Mouse (Mus musculus) left cerebral cortex, postnatal 25 days (tissue): ENCODE results near the gene Myo16. TPM values are rescaled to one million over a fixed set of nuclear protein-coding genes. Genes with fewer than 3 reads are reported as not detected.

Experiments
- DNase-seq, 2 experiments: peaks; one replicate each; pipeline ENCODE4 v3.0.0; 2022; ENCODE audit warnings: low spot score in 2 of 2, mixed read lengths in 1 of 2
- intact Hi-C: fragments of 180-260 bp; cut with DNase I; formaldehyde crosslinking; loops from one replicate; pipeline ENCODE4 v1.15.1; 2025
- total RNA-seq, 2 experiments: library from RNA; stranded (reverse); gene quantifications; 2 replicates each; pipeline ENCODE4 v1.2.3; 2021

Gene Myo16
- total RNA-seq, 2 experiments from 2014 or later, result 30.6 to 42.4 TPM

- DNase-seq, result no peak
- intact Hi-C loops, result no loop called here
Observed at GRCm38 (mm10) chr8:10562636-10563035, 408.9 kb downstream of the Myo16 start.

DNA sequence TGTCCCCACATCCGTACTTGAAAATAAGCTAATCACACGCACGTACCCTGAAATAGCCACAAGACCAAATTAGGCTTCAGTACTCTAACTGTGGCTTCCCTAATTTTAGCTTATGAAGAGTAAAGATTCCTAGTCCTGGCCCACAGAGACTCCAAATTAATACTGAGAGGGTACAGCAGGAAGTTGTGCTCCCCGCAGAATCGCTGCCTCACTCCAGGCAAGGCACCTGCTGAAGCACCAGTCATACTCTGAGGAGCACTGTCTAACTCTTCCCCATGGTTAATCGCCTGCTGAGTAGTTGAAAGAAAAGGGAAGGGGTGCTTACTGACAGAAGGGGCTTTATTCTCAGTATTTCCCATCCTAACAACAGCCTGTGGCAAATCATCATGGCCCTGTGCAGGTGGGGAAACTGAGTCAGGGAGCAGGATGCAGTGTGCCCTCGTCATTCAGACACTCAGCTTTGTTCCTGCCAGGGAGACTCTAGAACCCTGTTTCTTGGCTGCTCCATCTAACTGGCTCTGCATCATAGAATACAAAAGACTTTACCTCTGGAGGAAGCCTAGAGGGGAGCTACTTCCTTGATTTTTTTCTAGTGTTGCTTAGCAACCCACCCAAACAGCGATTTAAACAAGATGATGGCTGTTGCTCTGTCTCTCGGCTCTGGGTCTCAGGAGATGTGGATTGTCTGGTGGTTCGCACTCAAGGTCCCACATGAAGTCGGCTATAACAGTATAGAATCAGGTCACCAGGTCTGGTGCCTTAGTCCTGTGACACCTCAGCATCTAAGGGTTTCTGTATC lies 411.7 kb downstream of the Myo16 start:
- intact Hi-C loops, result no loop called here
- DNase-seq, result no peak

- peak in 1 of 2 experiments; percentile 59 for DNase-seq
- intact Hi-C loops, result no loop called here
Observed at GRCm38 (mm10) chr8:10568448-10568847, 414.7 kb downstream of the Myo16 start.

- intact Hi-C loops, result loop anchor here (2.0 to 10.0 kb wide), 4 partner anchors 351 to 613 kb away; no protein-coding TSS in a partner anchor
- peak; percentile 71 to 80 for DNase-seq
Observed at GRCm38 (mm10) chr8:10574096-10574495, 420.4 kb downstream of the Myo16 start.

GRCm38 (mm10) chr8:10575244-10575643 lies 421.5 kb downstream of the Myo16 start:
- DNase-seq, result no peak
- intact Hi-C loops, result loop anchor here (2.0 to 10.0 kb wide), 2 partner anchors 350 to 432 kb away; no protein-coding TSS in a partner anchor

- intact Hi-C loops, result no loop called here
- DNase-seq, result no peak
Observed at GRCm38 (mm10) chr8:10586956-10587744, 433.4 kb downstream of the Myo16 start.

DNA sequence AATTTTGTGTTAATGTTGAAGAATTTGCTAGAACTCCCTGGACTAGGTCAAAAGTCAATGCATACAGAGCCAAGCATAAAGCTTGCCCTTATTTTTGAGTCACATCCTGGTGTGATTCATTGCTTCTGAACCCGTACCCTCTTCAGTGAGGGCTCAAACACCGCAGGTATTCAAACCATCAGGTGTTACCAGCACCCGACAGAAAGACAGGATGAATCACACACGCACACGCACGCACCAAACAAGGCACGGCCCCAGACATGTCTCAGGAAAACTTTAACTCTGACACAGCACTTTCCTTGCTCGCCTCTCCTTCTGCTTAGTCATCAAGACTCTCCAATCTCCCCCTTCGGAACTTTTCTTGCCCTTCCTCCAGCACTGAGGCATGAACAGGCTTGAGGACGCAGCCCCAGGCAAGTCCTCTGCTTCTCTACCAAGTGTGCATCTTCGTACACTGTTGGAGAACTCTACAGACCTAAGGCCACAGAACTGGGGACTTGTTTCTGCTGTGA lies 435.8 kb downstream of the Myo16 start:
- intact Hi-C loops, result loop anchor here (1.0 kb wide), 1 partner anchor 28 kb away; no protein-coding TSS in a partner anchor
- no peak for DNase-seq

- peak in 1 of 2 experiments; percentile 55 for DNase-seq
- intact Hi-C loops, result no loop called here
Observed at GRCm38 (mm10) chr8:10592917-10593316, 439.2 kb downstream of the Myo16 start.

DNA sequence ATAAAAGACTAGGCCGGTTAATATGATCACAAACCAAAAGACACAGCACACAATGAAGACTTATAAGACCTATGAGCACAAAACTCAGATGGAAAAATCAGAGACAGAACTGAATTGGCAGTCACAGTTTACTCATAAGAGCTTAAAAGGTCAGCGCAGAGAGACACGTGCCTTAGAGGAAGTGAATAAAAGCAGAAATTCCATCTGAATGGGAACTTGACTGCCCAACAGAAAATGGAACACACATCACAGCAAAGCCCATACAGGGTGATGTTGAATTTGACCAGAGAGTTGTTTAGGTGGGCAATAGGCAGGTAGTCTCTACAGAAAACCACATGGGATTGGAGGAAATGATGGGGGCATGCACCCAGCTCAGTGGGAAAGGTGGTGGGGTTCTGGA lies 442.6 kb downstream of the Myo16 start:
- intact Hi-C loops, result no loop called here
- DNase-seq, result no peak

DNA sequence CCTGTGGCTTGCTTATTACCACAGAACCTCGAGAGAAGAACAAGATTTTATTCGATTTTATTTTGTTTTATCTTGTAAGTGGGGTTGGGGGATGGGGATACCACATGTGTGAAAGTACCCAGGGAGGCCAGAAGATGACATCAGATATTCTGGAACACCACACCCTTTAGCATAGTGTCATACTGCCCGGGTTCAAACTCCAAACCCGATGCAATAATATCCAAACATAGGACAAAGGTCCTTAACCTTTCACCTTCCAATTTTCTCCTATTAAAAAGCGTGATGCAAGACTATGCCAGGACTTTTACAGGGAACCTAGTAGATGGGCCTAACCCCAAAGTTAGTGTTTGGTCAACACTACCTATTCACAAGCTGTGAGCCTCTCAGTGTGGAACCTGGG lies 443.9 kb downstream of the Myo16 start:
- DNase-seq, result no peak
- intact Hi-C loops, result no loop called here

GRCm38 (mm10) chr8:10598889-10599288 lies 445.2 kb downstream of the Myo16 start:
- intact Hi-C loops, result no loop called here
- no peak for DNase-seq

- intact Hi-C loops, result no loop called here
- no peak for DNase-seq
Observed at GRCm38 (mm10) chr8:10606028-10606815, 452.5 kb downstream of the Myo16 start.

DNA sequence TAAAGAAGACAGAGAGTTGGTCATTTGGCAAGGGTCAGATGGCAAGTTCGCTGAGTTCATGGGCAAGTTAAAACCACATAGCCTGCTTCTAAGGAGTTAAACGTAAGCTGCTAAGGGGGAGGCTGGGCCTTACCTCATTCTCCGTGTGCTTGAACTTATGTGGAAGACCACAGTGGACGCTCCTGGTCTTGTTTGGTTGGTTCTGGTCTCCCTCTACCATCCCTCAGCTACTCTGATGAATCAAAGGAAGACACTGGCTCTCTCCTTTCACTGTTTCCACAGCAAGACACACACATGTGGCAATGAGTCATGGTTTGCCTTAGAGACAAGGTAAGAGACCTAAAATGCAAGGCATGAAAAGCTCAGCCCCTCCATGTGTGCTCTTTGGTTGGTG lies 453.1 kb downstream of the Myo16 start:
- intact Hi-C loops, result no loop called here
- no peak for DNase-seq

DNA sequence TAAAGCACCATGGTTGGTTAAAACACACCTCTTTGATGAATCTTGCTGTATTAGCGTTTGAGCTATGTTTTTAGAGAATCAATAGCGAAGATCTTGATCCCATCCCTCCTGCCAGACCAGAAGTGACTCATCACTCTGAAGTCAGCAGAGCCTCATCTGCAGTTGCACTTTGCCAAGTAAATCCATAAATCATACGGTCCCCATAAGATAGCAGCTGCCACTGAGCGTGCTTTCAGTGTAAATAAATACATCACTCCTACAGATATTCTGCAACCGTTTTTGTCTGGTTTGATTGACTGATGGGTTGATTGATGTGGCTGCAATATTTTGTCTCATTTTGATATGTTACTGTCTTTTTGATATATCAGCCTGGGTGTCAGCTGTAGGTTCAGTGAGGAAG lies 457.9 kb downstream of the Myo16 start:
- intact Hi-C loops, result no loop called here
- no peak for DNase-seq

- no peak for DNase-seq
- intact Hi-C loops, result no loop called here
Observed at GRCm38 (mm10) chr8:10613371-10613770, 459.7 kb downstream of the Myo16 start.

GRCm38 (mm10) chr8:10619689-10620088 lies 466.0 kb downstream of the Myo16 start:
- intact Hi-C loops, result no loop called here
- no peak for DNase-seq

DNA sequence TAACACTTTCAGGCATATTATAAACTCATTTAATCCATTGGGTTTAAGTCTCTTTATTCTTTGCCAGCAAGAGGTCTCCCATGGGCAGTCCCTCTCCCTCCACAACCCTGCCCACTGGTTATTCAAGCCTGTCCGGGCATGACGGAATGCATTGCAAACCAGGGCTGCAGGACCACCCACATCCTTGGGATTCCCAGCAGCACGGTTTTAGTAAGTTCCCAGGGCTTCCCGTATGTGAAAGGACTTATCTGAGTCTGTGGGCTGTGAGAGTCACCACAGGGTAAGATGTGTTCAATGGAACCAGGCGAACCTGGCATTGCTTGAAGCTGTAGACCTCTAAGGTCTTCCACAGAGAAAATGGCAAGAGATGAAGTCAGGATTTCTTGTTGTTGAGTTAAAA lies 471.6 kb downstream of the Myo16 start:
- DNase-seq, result no peak
- intact Hi-C loops, result no loop called here

DNA sequence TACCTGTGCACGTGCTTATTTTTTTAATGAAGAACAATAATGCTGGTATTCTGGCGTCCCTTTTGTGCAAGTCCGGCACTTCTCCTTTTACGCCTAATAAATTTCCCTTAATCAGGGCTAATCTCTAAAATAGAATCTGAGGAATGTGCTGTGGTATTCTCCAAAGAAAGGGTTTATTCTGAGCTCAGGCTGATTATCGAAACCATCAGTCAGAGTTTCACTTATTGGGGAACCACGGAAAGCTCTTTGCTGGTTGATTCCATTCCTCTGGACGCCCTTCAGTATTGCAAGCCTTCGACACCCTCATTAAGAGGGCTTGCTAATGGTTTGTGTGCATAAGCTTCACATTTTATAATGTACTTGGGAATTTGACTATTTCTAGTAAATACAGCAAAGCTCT lies 475.0 kb downstream of the Myo16 start:
- intact Hi-C loops, result no loop called here

GRCm38 (mm10) chr8:10629862-10630261 lies 476.2 kb downstream of the Myo16 start:
- DNase-seq, result no peak
- intact Hi-C loops, result no loop called here

More for the DNA sequence above, 475.0 kb downstream of the Myo16 start:
- DNase-seq, result no peak

GRCm38 (mm10) chr8:10631006-10631405 lies 477.3 kb downstream of the Myo16 start:
- intact Hi-C loops, result no loop called here
- DNase-seq, result no peak
